ENCODE assay signal across 27 mouse cellular contexts in genomic region chr3:153940486-153940885, GRCm38 (mm10). TPM values are rescaled to one million over a fixed set of nuclear protein-coding genes. Genes with fewer than 3 reads are reported as not detected.
DNase-seq lines count a peak whose midpoint lies in the region; ATAC-seq and TF ChIP-seq lines count a peak whose summit lies in the region.
"Had no signal": no experiment of that assay in that cellular context is flagged by ENCODE, and none has a peak within 500 bp of the region (broad histone marks: within the 10 kb centered on the region; RNA-seq: fewer than 3 reads in every experiment).

No protein-coding gene starts in this region.

- TF ChIP-seq EP300 in CH12.LX (IDR thresholded peaks at IDR 0.05; ENCODE audit: low read length), result no peak

- H3K27ac ChIP-seq in CH12.LX (ENCODE audit: insufficient read depth, low read depth), result no peak overlapping the region

- peaks cover 2 to 38% of the 10 kb centered on the region in 2 experiments; a peak in 2 of 4 replicates for H3K4me1 ChIP-seq in CH12.LX (ENCODE audit: control insufficient read depth in 1 of 2, insufficient read depth in 2 of 2)
- peaks cover 3% of the 10 kb centered on the region for H3K4me1 ChIP-seq in lung, adult 2 months (ENCODE audit: control insufficient read depth, insufficient read depth, low read length)

- ATAC-seq in erythroblast, adult 5-6 weeks (replicated peaks; ENCODE audit: low FRiP score, poor library complexity, severe bottlenecking), result no peak
- ATAC-seq: activated CD4-positive, CD25-positive, alpha-beta regulatory T cell, adult 4 months; CD4-positive, CD25-positive, alpha-beta regulatory T cell, adult 4 months; Patski had no signal

- TF ChIP-seq RAD21 in CH12.LX (IDR thresholded peaks at IDR 0.05; ENCODE audit: low read depth, low read length), result no peak

- TF ChIP-seq POLR2A in CH12.LX (IDR thresholded peaks at IDR 0.05; ENCODE audit: low read depth, low read length), result no peak
- no peak for TF ChIP-seq POLR2A in lung, adult 2 months (IDR thresholded peaks at IDR 0.05; ENCODE audit: borderline replicate concordance, extremely low read depth, low read depth, low read length)

- H3K36me3 ChIP-seq in CH12.LX (replicated peaks in 1 of 2; ENCODE audit: control insufficient read depth in 1 of 2, insufficient read depth in 1 of 2, low read length in 1 of 2), result peaks cover 38 to 64% of the 10 kb centered on the region in 2 experiments

- H3K4me3 ChIP-seq in CH12.LX (replicated peaks in 1 of 3; ENCODE audit: low read depth in 2 of 3, low read length in 2 of 3, poor library complexity in 1 of 3), result no peak overlapping the region
- no peak overlapping the region for H3K4me3 ChIP-seq in lung, adult 2 months (replicated peaks; ENCODE audit: extremely low read depth, low read depth, low read length)

- no peak overlapping the region for H3K9ac ChIP-seq in CH12.LX (ENCODE audit: insufficient read depth, low read depth)

- DNase-seq in CH12.LX (ENCODE audit: extremely low read depth) (no peak), ES-CJ7 (ENCODE audit: low read depth, low spot score) (peak; percentile 85), R1 (ENCODE audit: low read depth, low spot score) (peak; percentile 83), ZHBTc4 (ENCODE audit: low read depth, low spot score) (peak; percentile 78)
- DNase-seq in lung, adult 2 months, result no peak
- no peak for DNase-seq in retina, embryonic 14.5 days (ENCODE audit: low spot score)
- DNase-seq in adrenal gland, postnatal 36 days, result no peak
- DNase-seq: adrenal gland, adult 2 months; adrenal gland, adult 8-10 months; adrenal gland, postnatal 10 days; adrenal gland, postnatal 14 days; adrenal gland, postnatal 25 days; B cell, adult 2 months; cerebellum, adult 11 months; cerebellum, adult 11-12 months; cerebellum, adult 18-20 months; cerebellum, adult 2 months; cerebellum, adult 8-10 months; cerebellum, adult 9-10 months; cerebellum, adult 9-11 months had no signal

- no peaks in the 10 kb centered on the region for H3K9me3 ChIP-seq in CH12.LX (replicated peaks; ENCODE audit: low read length)
- H3K9me3 ChIP-seq: G1E had no signal

- in situ Hi-C loops in CH12.LX (cut with MboI; ENCODE audit: low pct_ligation_motif_present, low pct_unique_long_range_greater_than_20kb, low sequenced_read_pairs), result no loop called here

- no peak overlapping the region for H3K4me2 ChIP-seq in CH12.LX (ENCODE audit: insufficient read depth, low read depth, poor library complexity, severe bottlenecking)

- WGBS in lung, adult 2 months, result 89% methylated on average over 9 of the region's 9 CpGs

- no peaks in the 10 kb centered on the region for H3K27me3 ChIP-seq in CH12.LX (replicated peaks)
- H3K27me3 ChIP-seq: Patski had no signal

- dilution Hi-C loops in CH12.LX (cut with MboI; ENCODE audit: extremely low pct_ligation_motif_present, extremely low pct_unique_long_range_greater_than_20kb, low sequenced_read_pairs), result no loop called here

- H3K79me2 ChIP-seq in CH12.LX (replicated peaks; ENCODE audit: control insufficient read depth, extremely low read depth, insufficient read depth, poor library complexity, severe bottlenecking), result peaks cover 13% of the 10 kb centered on the region

- no peak for TF ChIP-seq CTCF in CH12.LX (conservative IDR thresholded peaks at IDR 0.05 in 1 of 2, IDR thresholded peaks at IDR 0.05 in 1 of 2; ENCODE audit: low read depth in 2 of 2, low read length in 2 of 2)
- no peak for TF ChIP-seq CTCF in lung, adult 2 months (IDR thresholded peaks at IDR 0.05; ENCODE audit: insufficient read depth, low read length)

TF ChIP-seq in CH12.LX, 34 proteins besides CTCF, POLR2A, EP300 and RAD21:
- TF ChIP-seq ZMIZ1 (IDR thresholded peaks at IDR 0.05; ENCODE audit: low read depth, low read length), result 0 out of 2 replicates have a peak, but pooled peaks have one; percentile 1
- no peak for TF ChIP-seq HCFC1 (IDR thresholded peaks at IDR 0.05; ENCODE audit: low read depth, low read length)
TF ChIP-seq in CH12.LX: peak in this region for 1.

RNA-seq across cellular contexts. Expression of gene Acadm, which starts 3.9 kb away (rescaled TPM):
- total RNA-seq in CH12.LX (2012; rRNA removed) (78.5 and 111 TPM in 2 replicates), CH12.LX (2014; rRNA removed) (224 and 249 TPM in 2 replicates)
- polyA plus RNA-seq in CH12.LX (2012; ENCODE audit: insufficient read length, low read depth), result 199 and 240 TPM in 2 replicates
- total RNA-seq in erythroblast, adult 5-6 weeks (2015; ENCODE audit: low replicate concordance), result 25.6 and 25.9 TPM in 2 replicates
- 25.6 TPM in 2 replicates for total RNA-seq in erythroblast, adult 5-6 weeks (2017; ENCODE audit: low replicate concordance)
- polyA plus RNA-seq in lung, adult 2 months (2012; rRNA removed), result 27.1 and 62.3 TPM in 2 replicates
- total RNA-seq in adrenal gland, postnatal 36 days (2021), result 100 to 1,000 TPM; 752 to 759 TPM

RNA-seq across cellular contexts. Expression of gene Rabggtb, which starts 27.7 kb away (rescaled TPM):
- total RNA-seq in CH12.LX (2012; rRNA removed) (223 and 255 TPM in 2 replicates), CH12.LX (2014; rRNA removed) (316 and 370 TPM in 2 replicates)
- polyA plus RNA-seq in CH12.LX (2012; ENCODE audit: insufficient read length, low read depth), result 243 and 256 TPM in 2 replicates
- total RNA-seq in erythroblast, adult 5-6 weeks (2015; ENCODE audit: low replicate concordance), result 46.4 and 64.4 TPM in 2 replicates
- total RNA-seq in erythroblast, adult 5-6 weeks (2017; ENCODE audit: low replicate concordance), result 52.9 and 60.9 TPM in 2 replicates
- 22.4 and 29.7 TPM in 2 replicates for polyA plus RNA-seq in lung, adult 2 months (2012; rRNA removed)
- total RNA-seq in adrenal gland, postnatal 36 days (2021), result 100 to 1,000 TPM in 1 of 2 experiments, 10 to 100 TPM in 1; 94.1 to 114 TPM

RNA-seq across cellular contexts. Expression of gene Slc44a5, which starts 32.8 kb away (rescaled TPM):
- total RNA-seq in CH12.LX (2012; rRNA removed), result not detected in 2 replicates
- not detected in 2 replicates for total RNA-seq in CH12.LX (2014; rRNA removed)
- not detected in 2 replicates for polyA plus RNA-seq in CH12.LX (2012; ENCODE audit: insufficient read length, low read depth)
- not detected in 2 replicates for total RNA-seq in erythroblast, adult 5-6 weeks (2015; ENCODE audit: low replicate concordance)
- total RNA-seq in erythroblast, adult 5-6 weeks (2017; ENCODE audit: low replicate concordance), result not detected in 2 replicates
- polyA plus RNA-seq in lung, adult 2 months (2012; rRNA removed), result 0.05 TPM in 1 of 2 replicates, not detected in the other
- under 1 TPM; 0.07 TPM for total RNA-seq in adrenal gland, postnatal 36 days (2021)
- total RNA-seq: adrenal gland, adult 2 months; adrenal gland, postnatal 25 days; MEL had no signal
- polyA plus RNA-seq: activated CD4-positive, CD25-positive, alpha-beta regulatory T cell, adult 4 months; G1E had no signal

RNA-seq across cellular contexts. Expression of gene Msh4, which starts 34.5 kb away (rescaled TPM):
- total RNA-seq in CH12.LX (2012; rRNA removed) (0.42 and 0.67 TPM in 2 replicates), CH12.LX (2014; rRNA removed) (0.16 and 0.41 TPM in 2 replicates)
- 0.14 and 0.34 TPM in 2 replicates for polyA plus RNA-seq in CH12.LX (2012; ENCODE audit: insufficient read length, low read depth)
- 1.7 TPM in 1 of 2 replicates, not detected in the other for total RNA-seq in erythroblast, adult 5-6 weeks (2015; ENCODE audit: low replicate concordance)
- total RNA-seq in erythroblast, adult 5-6 weeks (2017; ENCODE audit: low replicate concordance), result 1.4 TPM in 1 of 2 replicates, not detected in the other
- 0.05 and 0.06 TPM in 2 replicates for polyA plus RNA-seq in lung, adult 2 months (2012; rRNA removed)
- under 1 TPM; 0.07 to 0.13 TPM for total RNA-seq in adrenal gland, postnatal 36 days (2021)
- total RNA-seq: adrenal gland, adult 18-20 months had no signal
- polyA plus RNA-seq: adrenal gland, adult 2 months; CD4-positive, CD25-positive, alpha-beta regulatory T cell, adult 4 months; G1E had no signal

Comparison
In these comparisons a context has a peak if more than half of its experiments do, and no peak if none do; other contexts are left out.
1. DNase-seq: peak in ES-CJ7 (single experiment), R1 (single experiment) and ZHBTc4 (single experiment); none in CH12.LX (single experiment), lung, adult 2 months (single experiment), retina, embryonic 14.5 days (single experiment) and adrenal gland, postnatal 36 days (0 of 2).